Mouse (Mus musculus) midbrain, embryonic 12.5 days (tissue): ENCODE results near the gene Gm13290. TPM values are rescaled to one million over a fixed set of nuclear protein-coding genes. Genes with fewer than 3 reads are reported as not detected.
"Not testable (repeated sequence)": the region's sequence is repeated elsewhere in the genome, so short reads cannot be mapped to it uniquely, and the experiment has no call there.

Experiments
- ATAC-seq: fragments of 200-750 bp; cut with Nextera tagmentation; 2 replicates; pipeline ENCODE4 v1.8.0; 2017; ENCODE audit warnings: low read depth, moderate TSS enrichment, moderate library complexity; ENCODE audit not compliant: low FRiP score
- H3K27ac ChIP-seq: fragments of 300-500 bp; sonication (generic); replicated peaks from 2 replicates; pipeline ENCODE4 v1.5.1; 2016; ENCODE audit warnings: mild to moderate bottlenecking
- H3K27me3 ChIP-seq: fragments of 300-500 bp; sonication (generic); 2 replicates; pipeline ENCODE4 v1.6.1; 2016; ENCODE audit warnings: mild to moderate bottlenecking
- H3K36me3 ChIP-seq: fragments of 300-500 bp; sonication (generic); 2 replicates; pipeline ENCODE4 v1.6.1; 2016
- H3K4me1 ChIP-seq: fragments of 300-500 bp; sonication (generic); 2 replicates; pipeline ENCODE4 v1.6.1; 2016
- H3K4me2 ChIP-seq: fragments of 300-500 bp; sonication (generic); replicated peaks from 2 replicates; pipeline ENCODE4 v1.6.1; 2016; ENCODE audit warnings: mild to moderate bottlenecking, moderate library complexity
- H3K4me3 ChIP-seq: fragments of 300-500 bp; sonication (generic); 2 replicates; pipeline ENCODE4 v1.5.1; 2016; ENCODE audit warnings: mild to moderate bottlenecking
- H3K9ac ChIP-seq: fragments of 300-500 bp; sonication (generic); replicated peaks from 2 replicates; pipeline ENCODE4 v1.6.1; 2016; ENCODE audit warnings: mild to moderate bottlenecking, moderate library complexity
- H3K9me3 ChIP-seq: fragments of 300-500 bp; sonication (generic); 2 replicates; pipeline ENCODE4 v1.6.1; 2016; ENCODE audit warnings: mild to moderate bottlenecking
- WGBS: fragments of 180-500 bp; shearing (Covaris S2); methylation state at CpG from one replicate; pipeline ENCODE4 v1.1.7; 2016; 5-methylcytosine and 5-hydroxymethylcytosine counted together
- polyA plus RNA-seq: library from polyadenylated mRNA; unstranded; fragments of >200 nt; fragmentation: Nextera tagmentation; extraction: Ambion mirVana; gene quantifications from 2 replicates; pipeline ENCODE4 v1.2.1, GENCODE M21; 2016

Gene Gm13290
- polyA plus RNA-seq, 1 experiment from 2014 or later, result not detected

DNA sequence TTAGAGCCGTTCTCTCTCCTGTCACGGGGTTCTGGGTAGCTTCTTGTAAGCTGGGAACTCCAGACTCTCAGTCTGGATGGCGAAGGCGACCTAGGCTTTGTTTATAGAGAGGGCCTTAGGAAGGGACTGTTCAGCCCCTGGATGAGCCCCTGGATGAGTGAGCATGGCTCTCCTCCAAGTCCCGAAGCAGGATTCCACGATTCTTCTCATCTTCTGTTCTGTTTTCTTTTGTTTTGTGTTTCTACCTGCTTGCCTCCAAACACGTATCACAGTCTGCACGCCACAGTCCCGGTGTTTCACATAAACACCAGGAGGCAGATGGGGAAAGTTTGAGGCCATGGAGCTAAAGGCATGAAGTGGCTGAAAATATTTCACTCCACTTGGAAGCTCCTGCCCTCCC is 14.9 kb upstream of the Gm13290 start:
- H3K27ac ChIP-seq, H3K4me1 ChIP-seq, ATAC-seq, H3K4me3 ChIP-seq, H3K36me3 ChIP-seq, H3K27me3 ChIP-seq, H3K4me2 ChIP-seq, H3K9ac ChIP-seq, H3K9me3 ChIP-seq: not testable (repeated sequence)
- 89% methylated on average over 9 of the region's 9 CpGs for WGBS

DNA sequence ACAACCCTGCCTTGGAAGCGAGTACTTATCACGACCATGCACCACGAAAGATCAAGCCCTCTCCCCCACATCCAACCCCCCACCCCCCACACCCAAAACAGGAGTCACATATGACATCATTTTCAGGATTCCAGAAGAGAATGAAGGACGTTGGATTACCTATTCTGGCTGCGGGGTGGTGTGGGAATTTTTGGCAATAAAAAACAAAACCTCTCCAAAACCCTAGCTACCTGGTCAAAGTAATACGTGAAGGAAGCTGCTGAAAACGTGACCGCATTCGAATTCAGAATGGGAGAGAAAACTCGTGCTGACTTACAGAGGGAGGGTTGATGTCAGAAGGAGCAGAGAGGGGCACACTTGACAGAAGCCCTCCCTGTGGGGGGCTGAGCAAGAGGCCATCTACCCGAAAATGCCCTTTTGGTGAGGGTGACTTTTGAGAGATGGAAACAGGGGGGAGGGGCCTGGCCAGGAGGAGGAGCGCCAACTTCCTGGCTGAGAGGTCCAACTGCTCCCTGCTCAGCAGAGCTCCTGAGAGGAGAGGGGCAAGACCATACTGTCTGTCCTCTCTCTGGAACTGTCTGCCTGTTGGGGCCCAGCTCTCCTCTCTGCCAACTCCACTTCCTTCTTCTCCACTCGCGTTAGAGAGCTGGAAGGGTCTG is 13.9 kb upstream of the Gm13290 start, which contains the start of gene Gm13283:
Gene Gm13283, plus strand, starts transcription at position 510 of the 659 bp plus-strand sequence.
- not testable (repeated sequence) for H3K27ac ChIP-seq, H3K27me3 ChIP-seq, ATAC-seq, H3K4me1 ChIP-seq, H3K9me3 ChIP-seq, H3K9ac ChIP-seq, H3K36me3 ChIP-seq
- WGBS, result 20% methylated on average over 11 of the region's 14 CpGs
- H3K4me2 ChIP-seq, result peak within 1 kb of the TSS; percentile 50
- peak within 1 kb of the TSS; percentile 32 for H3K4me3 ChIP-seq

DNA sequence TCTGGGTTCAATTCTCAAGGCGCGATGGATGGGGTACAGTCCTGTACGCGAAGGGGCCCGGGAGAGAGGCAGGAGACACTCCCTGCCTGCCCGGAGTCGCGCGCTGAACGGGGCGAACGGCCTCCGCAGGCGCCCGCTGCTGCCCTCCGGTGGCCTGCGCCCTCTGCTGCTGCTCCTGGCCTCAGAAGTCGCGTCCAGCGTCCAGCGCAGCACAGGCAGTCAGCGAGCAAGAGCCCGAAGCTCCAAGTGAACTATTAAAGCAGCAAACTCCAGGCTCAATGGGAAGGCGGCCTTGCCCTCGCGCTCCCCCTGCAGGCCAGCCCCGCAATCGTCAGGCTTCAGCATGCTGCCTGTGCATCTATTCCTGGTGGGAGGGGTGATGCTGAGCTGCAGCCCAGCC is 13.2 kb upstream of the Gm13290 start:
- H3K9me3 ChIP-seq, H3K4me1 ChIP-seq, H3K27me3 ChIP-seq, ATAC-seq, H3K9ac ChIP-seq, H3K27ac ChIP-seq, H3K36me3 ChIP-seq: not testable (repeated sequence)
- 0% methylated on average over 26 of the region's 28 CpGs for WGBS
- peak overlapping the region; percentile 50 for H3K4me2 ChIP-seq
- peak overlapping the region; percentile 32 for H3K4me3 ChIP-seq

DNA sequence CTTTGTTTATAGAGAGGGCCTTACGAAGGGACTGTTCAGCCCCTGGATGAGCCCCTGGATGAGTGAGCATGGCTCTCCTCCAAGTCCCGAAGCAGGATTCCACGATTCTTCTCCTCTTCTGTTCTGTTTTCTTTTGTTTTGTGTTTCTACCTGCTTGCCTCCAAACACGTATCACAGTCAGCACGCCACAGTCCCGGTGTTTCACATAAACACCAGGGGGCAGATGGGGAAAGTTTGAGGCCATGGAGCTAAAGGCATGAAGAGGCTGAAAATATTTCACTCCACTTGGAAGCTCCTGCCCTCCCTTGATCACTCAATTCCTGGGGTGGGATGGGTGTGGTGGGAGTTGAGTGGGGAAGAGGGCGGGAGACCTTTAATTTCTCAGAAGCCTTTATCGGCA is 11.9 kb upstream of the Gm13290 start:
- H3K4me3 ChIP-seq, H3K4me1 ChIP-seq, H3K27me3 ChIP-seq, H3K36me3 ChIP-seq, H3K9me3 ChIP-seq, H3K9ac ChIP-seq, H3K27ac ChIP-seq, H3K4me2 ChIP-seq, ATAC-seq: not testable (repeated sequence)
- WGBS, result 72% methylated on average over 6 of the region's 8 CpGs

DNA sequence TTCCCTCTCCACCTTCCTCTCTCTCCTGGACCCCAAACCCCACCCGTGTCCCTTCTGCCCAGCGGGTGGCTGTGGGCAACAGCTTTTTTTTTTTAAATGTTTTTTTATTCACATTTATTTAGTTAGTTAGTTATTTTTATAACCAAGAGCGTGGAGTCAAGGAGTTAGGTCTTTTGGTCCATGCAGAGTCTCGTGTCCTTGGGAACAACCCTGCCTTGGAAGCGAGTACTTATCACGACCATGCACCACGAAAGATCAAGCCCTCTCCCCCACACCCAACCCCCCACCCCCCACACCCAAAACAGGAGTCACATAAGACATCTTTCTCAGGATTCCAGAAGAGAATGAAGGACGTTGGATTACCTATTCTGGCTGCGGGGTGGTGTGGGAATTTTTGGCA is 11.3 kb upstream of the Gm13290 start:
- not testable (repeated sequence) for H3K4me3 ChIP-seq, H3K27ac ChIP-seq, ATAC-seq, H3K36me3 ChIP-seq, H3K4me1 ChIP-seq, H3K9ac ChIP-seq, H3K27me3 ChIP-seq, H3K4me2 ChIP-seq, H3K9me3 ChIP-seq
- WGBS, result 58% methylated on average over 9 of the region's 9 CpGs

DNA sequence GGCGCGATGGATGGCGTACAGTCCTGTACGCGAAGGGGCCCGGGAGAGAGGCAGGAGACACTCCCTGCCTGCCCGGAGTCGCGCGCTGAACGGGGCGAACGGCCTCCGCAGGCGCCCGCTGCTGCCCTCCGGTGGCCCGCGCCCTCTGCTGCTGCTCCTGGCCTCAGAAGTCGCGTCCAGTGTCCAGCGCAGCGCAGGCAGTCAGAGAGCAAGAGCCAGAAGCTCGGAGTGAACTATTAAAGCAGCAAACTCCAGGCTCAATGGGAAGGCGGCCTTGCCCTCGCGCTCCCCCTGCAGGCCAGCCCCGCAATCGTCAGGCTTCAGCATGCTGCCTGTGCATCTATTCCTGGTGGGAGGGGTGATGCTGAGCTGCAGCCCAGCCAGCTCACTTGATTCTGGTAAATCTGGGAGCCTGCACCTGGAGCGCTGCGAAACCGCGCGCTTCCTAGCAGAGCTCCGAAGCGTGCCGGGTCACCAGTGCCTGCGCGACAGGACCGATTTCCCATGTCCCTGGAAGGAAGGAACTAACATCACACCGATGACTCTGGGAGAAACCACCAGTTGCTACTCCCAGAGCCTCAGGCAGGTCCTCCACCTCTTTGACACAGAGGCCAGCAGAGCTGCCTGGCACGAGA is 10.1 kb upstream of the Gm13290 start:
- WGBS, result 3% methylated on average over 31 of the region's 42 CpGs
- not testable (repeated sequence) for ATAC-seq, H3K9ac ChIP-seq

DNA sequence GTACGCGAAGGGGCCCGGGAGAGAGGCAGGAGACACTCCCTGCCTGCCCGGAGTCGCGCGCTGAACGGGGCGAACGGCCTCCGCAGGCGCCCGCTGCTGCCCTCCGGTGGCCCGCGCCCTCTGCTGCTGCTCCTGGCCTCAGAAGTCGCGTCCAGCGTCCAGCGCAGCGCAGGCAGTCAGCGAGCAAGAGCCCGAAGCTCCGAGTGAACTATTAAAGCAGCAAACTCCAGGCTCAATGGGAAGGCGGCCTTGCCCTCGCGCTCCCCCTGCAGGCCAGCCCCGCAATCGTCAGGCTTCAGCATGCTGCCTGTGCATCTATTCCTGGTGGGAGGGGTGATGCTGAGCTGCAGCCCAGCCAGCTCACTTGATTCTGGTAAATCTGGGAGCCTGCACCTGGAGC is 3.0 kb downstream of the Gm13290 start, which contains the start of gene Gm13289:
Gene Gm13289, plus strand, starts transcription at position 301 of the 400 bp plus-strand sequence.
- not testable (repeated sequence) for H3K9ac ChIP-seq, H3K9me3 ChIP-seq
- no CpG with 5 or more reads among the region's 29 CpGs for WGBS

More for the DNA sequence above, 10.1 kb upstream of the Gm13290 start:
- not testable (repeated sequence) for H3K27ac ChIP-seq, H3K4me1 ChIP-seq, H3K9me3 ChIP-seq, H3K27me3 ChIP-seq, H3K36me3 ChIP-seq
- H3K4me3 ChIP-seq, result peak overlapping the region; percentile 33
- H3K4me2 ChIP-seq, result peak overlapping the region; percentile 52

DNA sequence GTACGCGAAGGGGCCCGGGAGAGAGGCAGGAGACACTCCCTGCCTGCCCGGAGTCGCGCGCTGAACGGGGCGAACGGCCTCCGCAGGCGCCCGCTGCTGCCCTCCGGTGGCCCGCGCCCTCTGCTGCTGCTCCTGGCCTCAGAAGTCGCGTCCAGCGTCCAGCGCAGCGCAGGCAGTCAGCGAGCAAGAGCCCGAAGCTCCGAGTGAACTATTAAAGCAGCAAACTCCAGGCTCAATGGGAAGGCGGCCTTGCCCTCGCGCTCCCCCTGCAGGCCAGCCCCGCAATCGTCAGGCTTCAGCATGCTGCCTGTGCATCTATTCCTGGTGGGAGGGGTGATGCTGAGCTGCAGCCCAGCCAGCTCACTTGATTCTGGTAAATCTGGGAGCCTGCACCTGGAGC is 5.9 kb downstream of the Gm13290 start, which contains the start of gene Gm13272:
Gene Gm13272, plus strand, starts transcription at position 301 of the 400 bp plus-strand sequence.
- not testable (repeated sequence) for ATAC-seq, H3K9ac ChIP-seq, H3K4me1 ChIP-seq, H3K9me3 ChIP-seq, H3K4me3 ChIP-seq, H3K4me2 ChIP-seq, H3K27ac ChIP-seq, H3K27me3 ChIP-seq, H3K36me3 ChIP-seq
- WGBS, result no CpG with 5 or more reads among the region's 29 CpGs

More for the DNA sequence above, 3.0 kb downstream of the Gm13290 start, which contains the start of gene Gm13289:
- not testable (repeated sequence) for H3K4me3 ChIP-seq, H3K4me2 ChIP-seq, H3K27me3 ChIP-seq, H3K36me3 ChIP-seq, H3K27ac ChIP-seq, H3K4me1 ChIP-seq, ATAC-seq

DNA sequence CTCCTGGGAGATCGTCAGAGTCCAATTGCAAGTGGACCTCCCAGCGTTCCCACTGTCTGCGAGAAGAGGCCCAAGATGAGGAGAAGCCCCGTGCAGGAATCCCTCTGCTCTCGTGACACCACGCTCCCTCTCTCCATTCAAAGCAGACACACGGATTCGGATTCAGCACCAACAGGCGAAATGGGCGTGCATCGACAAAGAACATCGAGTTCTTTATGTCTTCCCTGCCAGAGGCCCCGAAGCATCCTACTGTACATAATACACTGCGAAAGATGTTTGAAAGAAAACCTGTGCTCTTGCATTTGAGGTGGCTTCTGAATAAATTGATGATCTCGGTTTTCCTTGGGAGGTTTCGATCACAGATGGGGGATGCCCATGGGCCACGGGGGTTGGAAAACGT is 6.7 kb downstream of the Gm13290 start:
- H3K27me3 ChIP-seq, ATAC-seq, H3K36me3 ChIP-seq, H3K4me2 ChIP-seq, H3K4me3 ChIP-seq, H3K9me3 ChIP-seq, H3K9ac ChIP-seq, H3K4me1 ChIP-seq, H3K27ac ChIP-seq: not testable (repeated sequence)
- 44% methylated on average over 15 of the region's 18 CpGs for WGBS

DNA sequence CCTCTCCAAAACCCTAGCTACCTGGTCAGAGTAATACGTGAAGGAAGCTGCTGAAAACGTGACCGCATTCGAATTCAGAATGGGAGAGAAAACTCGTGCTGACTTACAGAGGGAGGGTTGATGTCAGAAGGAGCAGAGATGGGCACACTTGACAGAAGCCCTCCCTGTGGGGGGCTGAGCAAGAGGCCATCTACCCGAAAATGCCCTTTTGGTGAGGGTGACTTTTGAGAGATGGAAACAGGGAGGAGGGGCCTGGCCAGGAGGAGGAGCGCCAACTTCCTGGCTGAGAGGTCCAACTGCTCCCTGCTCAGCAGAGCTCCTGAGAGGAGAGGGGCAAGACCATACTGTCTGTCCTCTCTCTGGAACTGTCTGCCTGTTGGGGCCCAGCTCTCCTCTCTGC is 8.2 kb downstream of the Gm13290 start, which contains the start of gene Ifnz:
Gene Ifnz, plus strand, starts transcription at position 301 of the 400 bp plus-strand sequence.
- not testable (repeated sequence) for ATAC-seq
- H3K4me2 ChIP-seq, result peak within 1 kb of the TSS; percentile 40
- WGBS, result 26% methylated on average over 4 of the region's 7 CpGs

DNA sequence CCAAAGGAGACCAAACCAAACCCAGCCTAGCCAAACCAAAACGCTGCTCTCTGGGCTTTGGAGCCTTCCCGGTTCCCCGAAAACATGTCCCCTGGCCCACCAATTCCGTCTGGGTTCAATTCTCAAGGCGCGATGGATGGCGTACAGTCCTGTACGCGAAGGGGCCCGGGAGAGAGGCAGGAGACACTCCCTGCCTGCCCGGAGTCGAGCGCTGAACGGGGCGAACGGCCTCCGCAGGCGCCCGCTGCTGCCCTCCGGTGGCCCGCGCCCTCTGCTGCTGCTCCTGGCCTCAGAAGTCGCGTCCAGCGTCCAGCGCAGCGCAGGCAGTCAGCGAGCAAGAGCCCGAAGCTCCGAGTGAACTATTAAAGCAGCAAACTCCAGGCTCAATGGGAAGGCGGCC is 8.7 kb downstream of the Gm13290 start:
- not testable (repeated sequence) for H3K9ac ChIP-seq, H3K4me1 ChIP-seq, H3K27ac ChIP-seq, H3K27me3 ChIP-seq, ATAC-seq, H3K9me3 ChIP-seq, H3K36me3 ChIP-seq
- H3K4me2 ChIP-seq, result peak overlapping the region; percentile 40
- 0 out of 2 replicates have a peak overlapping the region, but pooled peaks have one; percentile 9 for H3K4me3 ChIP-seq
- WGBS, result 0% methylated on average over 6 of the region's 31 CpGs

More for the DNA sequence above, 8.2 kb downstream of the Gm13290 start, which contains the start of gene Ifnz:
- not testable (repeated sequence) for H3K36me3 ChIP-seq, H3K9me3 ChIP-seq, H3K4me1 ChIP-seq, H3K27ac ChIP-seq, H3K9ac ChIP-seq, H3K27me3 ChIP-seq
- H3K4me3 ChIP-seq, result 0 out of 2 replicates have a peak within 1 kb of the TSS, but pooled peaks have one; percentile 9

DNA sequence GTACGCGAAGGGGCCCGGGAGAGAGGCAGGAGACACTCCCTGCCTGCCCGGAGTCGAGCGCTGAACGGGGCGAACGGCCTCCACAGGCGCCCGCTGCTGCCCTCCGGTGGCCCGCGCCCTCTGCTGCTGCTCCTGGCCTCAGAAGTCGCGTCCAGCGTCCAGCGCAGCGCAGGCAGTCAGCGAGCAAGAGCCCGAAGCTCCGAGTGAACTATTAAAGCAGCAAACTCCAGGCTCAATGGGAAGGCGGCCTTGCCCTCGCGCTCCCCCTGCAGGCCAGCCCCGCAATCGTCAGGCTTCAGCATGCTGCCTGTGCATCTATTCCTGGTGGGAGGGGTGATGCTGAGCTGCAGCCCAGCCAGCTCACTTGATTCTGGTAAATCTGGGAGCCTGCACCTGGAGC is 11.8 kb downstream of the Gm13290 start, which contains the start of gene Gm13276:
Gene Gm13276, plus strand, starts transcription at position 301 of the 400 bp plus-strand sequence.
- not testable (repeated sequence) for H3K4me1 ChIP-seq, H3K4me2 ChIP-seq, H3K9me3 ChIP-seq, ATAC-seq, H3K27ac ChIP-seq, H3K27me3 ChIP-seq, H3K4me3 ChIP-seq, H3K9ac ChIP-seq, H3K36me3 ChIP-seq
- no CpG with 5 or more reads among the region's 27 CpGs for WGBS
